Mouse (Mus musculus) CH12F3 (cell line): ENCODE measurements around the gene Zfp691.

Experiments used
- in situ Hi-C: fragments of 300-500 bp; cut with MboI; formaldehyde crosslinking; loops from 2 replicates; pipeline ENCODE4 v1.14.3; 2020; ENCODE audit warnings: low sequenced_read_pairs

Gene Zfp691

GRCm38 (mm10) chr4:119172919-119173650, 910 bp downstream of the Zfp691 start:
- in situ Hi-C loops: loop anchor here (25.0 kb wide), 1 partner anchor 536 kb away; no protein-coding TSS in a partner anchor

GRCm38 (mm10) chr4:119167663-119168062, 6.3 kb downstream of the Zfp691 start:
- in situ Hi-C loops: loop anchor here (5.0 to 25.0 kb wide), 2 partner anchors 165 to 530 kb away; no protein-coding TSS in a partner anchor

DNA sequence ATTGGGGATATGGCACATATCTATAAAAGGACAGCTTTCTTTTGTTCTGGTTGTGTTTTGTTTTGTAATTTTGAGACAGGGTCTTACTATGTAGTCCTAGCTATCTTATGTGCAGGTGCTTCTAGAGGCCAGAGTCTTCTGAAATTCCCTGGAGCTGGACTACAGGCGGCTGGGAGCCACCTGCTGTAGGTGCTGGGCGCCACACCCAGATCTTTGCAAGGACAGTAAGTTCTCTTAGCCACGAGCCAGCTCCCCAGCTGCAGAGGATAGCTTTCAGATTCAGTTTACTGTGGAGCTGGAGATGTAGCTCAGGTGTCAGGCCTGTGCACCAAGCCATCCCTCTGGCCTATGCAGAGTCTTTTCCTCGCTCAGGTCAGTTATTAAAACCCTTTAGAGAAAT, 6.9 kb downstream of the Zfp691 start:
- in situ Hi-C loops: loop anchor here (5.0 to 25.0 kb wide), 2 partner anchors 165 to 530 kb away; no protein-coding TSS in a partner anchor

DNA sequence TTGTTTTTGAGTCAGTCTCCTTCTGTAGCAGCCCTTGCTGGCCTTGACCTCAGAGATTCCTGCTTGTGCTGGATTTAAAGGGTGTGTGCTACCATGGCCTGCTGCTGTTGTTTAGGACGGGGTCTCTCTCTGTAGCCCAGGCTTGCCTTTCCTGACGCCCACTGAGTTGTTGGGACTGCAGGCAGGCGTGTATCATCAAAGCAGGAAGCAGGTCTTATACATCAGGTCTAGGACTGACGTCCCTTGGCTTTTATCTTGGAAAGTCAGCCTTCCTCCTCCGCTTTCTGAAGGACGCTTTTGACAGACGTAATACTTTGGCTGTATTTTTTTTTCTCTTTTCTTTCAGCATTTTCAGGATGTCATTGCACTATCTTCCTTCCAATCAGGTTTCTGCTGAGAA, 8.1 kb downstream of the Zfp691 start:
- in situ Hi-C loops: loop anchor here (5.0 to 25.0 kb wide), 2 partner anchors 164 to 529 kb away; no protein-coding TSS in a partner anchor

- in situ Hi-C loops: loop anchor here (25.0 kb wide), 1 partner anchor 526 kb away; no protein-coding TSS in a partner anchor
Measured at GRCm38 (mm10) chr4:119162990-119163389, 11.0 kb downstream of the Zfp691 start.

GRCm38 (mm10) chr4:119161358-119161757, 12.6 kb downstream of the Zfp691 start:
- in situ Hi-C loops: loop anchor here (25.0 kb wide), 1 partner anchor 524 kb away; no protein-coding TSS in a partner anchor

DNA sequence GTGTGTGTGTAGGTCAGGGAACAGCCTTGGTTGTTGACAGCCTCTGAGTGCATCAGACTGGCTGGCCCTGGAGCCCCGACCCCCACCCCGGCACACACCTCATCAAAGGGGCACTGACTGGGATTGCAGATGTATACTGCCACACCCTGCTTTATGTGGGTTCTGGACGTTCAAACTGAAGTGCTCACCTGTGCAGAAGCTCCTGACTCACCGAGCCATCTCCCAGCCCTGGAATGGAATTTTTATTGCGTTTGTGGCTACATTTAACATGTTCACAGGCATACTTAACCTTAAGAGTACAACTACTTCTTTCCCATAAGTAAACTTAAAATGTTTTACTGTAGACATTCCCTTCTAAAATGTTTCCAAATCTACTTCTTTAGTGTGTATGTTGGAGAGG, 16.1 kb downstream of the Zfp691 start:
- in situ Hi-C loops: loop anchor here (25.0 kb wide), 1 partner anchor 521 kb away; no protein-coding TSS in a partner anchor

- in situ Hi-C loops: loop anchor here (25.0 kb wide), 1 partner anchor 520 kb away; no protein-coding TSS in a partner anchor
Measured at GRCm38 (mm10) chr4:119157186-119157585, 16.8 kb downstream of the Zfp691 start.

DNA sequence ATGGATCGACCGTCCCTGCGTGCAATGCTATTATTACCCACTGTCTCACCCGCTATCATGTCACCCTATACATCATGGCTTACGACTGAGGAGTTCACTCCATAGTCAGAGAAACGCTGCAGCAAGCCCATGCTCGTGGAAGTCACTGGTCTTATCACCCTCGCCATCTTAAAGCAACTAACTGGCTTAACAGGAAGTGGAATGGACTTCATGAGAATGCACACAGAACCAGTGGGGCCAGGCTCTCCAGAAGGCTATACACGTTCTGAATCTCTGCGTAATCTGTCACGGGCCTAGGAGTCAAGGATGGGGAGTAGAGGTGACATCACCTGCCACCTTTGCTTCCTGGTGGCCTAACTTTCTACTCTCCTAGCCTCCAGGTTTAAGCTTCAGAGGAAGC, 25.3 kb downstream of the Zfp691 start:
- in situ Hi-C loops: no loop called here

GRCm38 (mm10) chr4:119147347-119147746, 26.6 kb downstream of the Zfp691 start:
- in situ Hi-C loops: no loop called here

DNA sequence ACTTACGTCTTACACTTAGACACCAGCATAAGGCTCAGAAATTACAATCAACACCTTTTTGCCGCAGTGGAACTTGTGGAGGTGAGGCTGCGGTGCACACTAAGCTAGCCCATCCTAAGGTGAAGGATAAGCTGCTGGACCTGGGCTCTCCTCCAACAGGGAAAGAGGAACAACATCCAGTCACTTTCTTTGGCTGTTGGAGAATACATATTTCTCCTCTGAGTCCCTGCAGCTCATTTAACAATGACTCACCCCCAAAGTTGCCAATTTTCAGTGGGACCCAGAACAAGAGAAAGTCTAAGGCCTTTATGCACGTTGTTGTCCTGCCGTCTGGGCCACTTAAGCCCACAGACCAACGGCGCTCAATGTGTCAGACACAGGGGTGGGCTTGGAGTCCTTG, 27.2 kb downstream of the Zfp691 start:
- in situ Hi-C loops: no loop called here

DNA sequence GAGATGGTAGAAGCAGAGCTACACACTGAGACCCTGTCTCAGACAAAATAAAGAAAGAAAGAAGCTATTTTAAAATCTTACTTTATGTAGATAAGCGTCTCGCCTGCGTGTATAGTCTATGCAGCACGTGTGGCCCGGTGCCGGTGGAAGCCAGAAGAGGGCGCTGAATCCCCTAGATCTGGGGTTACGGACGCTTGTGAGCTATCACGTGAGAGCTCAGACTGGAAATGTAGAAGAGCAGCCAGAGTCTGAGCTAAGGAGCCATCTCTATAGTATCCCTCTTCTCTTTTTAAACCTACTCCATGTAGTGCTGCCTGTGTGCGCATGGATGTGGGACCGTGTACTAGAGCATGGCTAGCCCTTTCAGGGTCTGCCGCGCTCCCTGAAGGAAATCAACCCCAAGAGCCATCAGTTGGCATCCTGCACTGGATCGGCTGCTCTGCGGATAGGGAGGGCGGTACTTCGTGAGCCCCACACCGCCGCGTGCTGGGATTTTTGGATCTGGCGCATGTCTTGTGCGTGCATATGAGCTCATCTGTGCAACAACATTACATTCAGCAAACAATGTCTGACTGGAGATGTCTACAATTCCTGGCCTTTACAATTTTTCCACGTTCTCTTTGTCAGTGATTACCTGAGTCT, 31.6 kb downstream of the Zfp691 start:
- in situ Hi-C loops: no loop called here

DNA sequence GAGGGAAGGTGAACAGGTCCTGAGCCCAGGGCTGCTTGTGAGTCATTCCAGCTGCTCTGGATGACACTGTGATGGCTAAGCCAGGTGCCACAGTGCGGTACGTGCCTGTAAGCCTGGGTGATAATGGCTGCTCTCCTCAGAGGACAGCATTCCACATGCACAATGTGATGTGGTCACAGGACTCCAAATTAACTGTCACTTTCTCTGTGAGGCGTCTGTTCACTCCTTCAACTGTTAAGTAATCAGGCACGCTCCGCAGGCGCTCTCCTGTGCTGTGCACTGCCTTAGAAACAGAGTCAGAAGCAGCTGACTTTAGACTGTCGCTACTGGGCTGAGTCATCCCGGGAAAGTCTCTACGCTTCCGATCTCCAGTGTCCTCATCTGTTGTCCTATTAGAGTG, 32.8 kb downstream of the Zfp691 start:
- in situ Hi-C loops: no loop called here

DNA sequence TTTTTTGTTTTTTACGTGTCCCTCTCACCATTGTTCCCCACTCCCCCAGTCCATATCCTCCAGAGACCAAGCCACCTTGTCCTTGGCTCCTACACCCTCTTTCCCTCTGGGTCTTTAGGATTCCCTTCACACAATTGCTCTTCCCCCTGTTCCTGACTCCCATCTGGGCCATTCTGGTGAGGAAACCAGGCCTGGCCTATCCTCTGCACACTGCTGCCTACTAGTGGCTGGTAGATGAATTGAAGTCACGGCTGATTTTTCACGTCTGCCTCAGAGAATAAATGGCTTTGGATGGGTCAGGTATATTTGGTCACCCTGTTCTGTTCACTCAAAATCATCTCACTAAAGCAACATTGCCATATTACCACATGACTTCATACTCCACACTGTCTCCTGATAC, 33.9 kb downstream of the Zfp691 start:
- in situ Hi-C loops: no loop called here

DNA sequence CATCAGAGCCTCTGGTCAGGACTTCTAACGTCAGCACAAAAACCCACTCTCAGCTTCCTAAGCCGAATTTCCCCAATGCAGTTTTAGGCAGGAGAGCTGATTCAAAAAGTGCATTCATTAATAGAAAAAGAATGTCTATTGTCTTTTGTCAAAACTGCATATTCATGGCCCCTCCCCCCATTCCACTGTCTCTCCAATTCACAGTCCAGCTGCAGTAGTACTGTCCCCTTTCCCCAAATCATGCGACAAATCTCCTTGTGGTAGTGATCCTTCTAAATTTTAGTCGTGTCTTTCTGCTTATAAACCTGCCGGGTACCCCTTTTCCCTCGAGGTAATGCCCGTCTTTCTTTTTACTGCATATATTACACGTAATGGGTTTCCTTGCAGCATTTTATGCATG, 35.2 kb downstream of the Zfp691 start:
- in situ Hi-C loops: no loop called here

GRCm38 (mm10) chr4:119138171-119138570, 35.8 kb downstream of the Zfp691 start:
- in situ Hi-C loops: no loop called here

GRCm38 (mm10) chr4:119137313-119137712, 36.7 kb downstream of the Zfp691 start:
- in situ Hi-C loops: no loop called here

- in situ Hi-C loops: no loop called here
Measured at GRCm38 (mm10) chr4:119133860-119134259, 40.1 kb downstream of the Zfp691 start.

DNA sequence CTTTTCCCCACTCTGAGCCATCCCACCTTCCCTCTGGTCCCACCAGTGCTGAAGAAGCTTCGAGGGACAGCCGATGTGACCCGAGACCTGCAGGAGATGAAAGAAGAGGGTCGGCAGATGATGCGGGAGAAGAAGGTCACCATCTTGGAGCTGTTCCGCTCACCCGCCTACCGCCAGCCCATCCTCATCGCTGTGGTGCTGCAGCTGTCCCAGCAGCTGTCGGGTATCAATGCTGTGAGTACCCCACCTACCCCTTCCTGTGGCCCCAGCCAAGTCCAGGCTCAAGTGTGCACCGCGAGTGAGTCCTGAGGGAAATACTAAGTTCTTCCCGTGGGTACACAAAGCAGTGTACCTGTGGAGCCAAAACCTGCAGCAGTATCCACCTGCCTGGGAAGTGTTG, 40.7 kb downstream of the Zfp691 start:
- in situ Hi-C loops: no loop called here

GRCm38 (mm10) chr4:119131189-119131910, 42.6 kb downstream of the Zfp691 start:
- in situ Hi-C loops: no loop called here

DNA sequence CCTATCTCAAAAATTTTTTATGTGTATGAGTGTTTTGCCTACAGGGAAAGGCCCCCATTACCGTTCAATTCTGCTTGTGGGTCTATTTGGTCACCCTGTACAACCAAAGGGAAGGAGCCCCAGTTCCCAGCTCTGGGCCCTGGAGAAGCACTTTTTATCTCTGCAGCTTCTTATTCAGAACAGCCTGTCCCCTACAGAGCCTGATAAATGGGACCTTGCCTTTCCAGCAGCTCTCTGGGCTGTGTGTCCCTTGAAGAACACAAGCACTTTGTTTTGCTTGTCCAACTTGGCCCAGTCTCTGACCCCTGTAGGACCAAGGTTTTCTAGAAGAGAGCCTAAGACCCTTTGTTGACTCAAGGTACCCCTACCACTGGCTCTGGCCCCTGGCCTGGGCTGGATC, 44.9 kb downstream of the Zfp691 start:
- in situ Hi-C loops: no loop called here
